Mouse (Mus musculus) lung, adult 18-20 months (tissue): ENCODE data around the gene Trim24.
A peak's percentile ranks its signal among the peaks of the same experiment; 100 is the strongest.
"Not testable (repeated sequence)": the region's sequence is repeated elsewhere in the genome, so short reads cannot be mapped to it uniquely, and the experiment has no call there.

Experiments
- DNase-seq, 2 experiments: peaks; one replicate each; pipeline ENCODE4 v3.0.0; 2022; ENCODE audit warnings: mixed read lengths in 2 of 2

Gene Trim24

GRCm38 (mm10) chr6:37870245-37871136 lies at the start of gene Trim24:
Gene Trim24 (plus strand): TSS chr6:37870811.
- DNase-seq: peak; percentile 94 to 96

GRCm38 (mm10) chr6:37821531-37822051 lies 49.0 kb upstream of the Trim24 start:
- DNase-seq: no peak

- peak; percentile 41 to 49 for DNase-seq
These were observed 48.2 kb upstream of the Trim24 start for GRCm38 (mm10) chr6:37822390-37822789.

GRCm38 (mm10) chr6:37823731-37824130 lies 46.9 kb upstream of the Trim24 start:
- no peak for DNase-seq

GRCm38 (mm10) chr6:37825331-37826115 lies 45.1 kb upstream of the Trim24 start:
- not testable (repeated sequence) for DNase-seq

GRCm38 (mm10) chr6:37828955-37829354 lies 41.7 kb upstream of the Trim24 start:
- DNase-seq: no peak

- no peak for DNase-seq
These were observed 41.0 kb upstream of the Trim24 start for GRCm38 (mm10) chr6:37829631-37830030.

GRCm38 (mm10) chr6:37833691-37834090 lies 36.9 kb upstream of the Trim24 start:
- DNase-seq: no peak

GRCm38 (mm10) chr6:37836951-37837565 lies 33.6 kb upstream of the Trim24 start:
- DNase-seq: not testable (repeated sequence)

GRCm38 (mm10) chr6:37842779-37843605 lies 27.6 kb upstream of the Trim24 start:
- DNase-seq: no peak

GRCm38 (mm10) chr6:37843647-37844273 lies 26.9 kb upstream of the Trim24 start:
- no peak for DNase-seq

GRCm38 (mm10) chr6:37844947-37845346 lies 25.7 kb upstream of the Trim24 start:
- DNase-seq: not testable (repeated sequence)

- not testable (repeated sequence) for DNase-seq
These were observed 23.1 kb upstream of the Trim24 start for GRCm38 (mm10) chr6:37847531-37847930.

GRCm38 (mm10) chr6:37851352-37851751 lies 19.3 kb upstream of the Trim24 start:
- no peak for DNase-seq

- DNase-seq: no peak
These were observed 17.3 kb upstream of the Trim24 start for GRCm38 (mm10) chr6:37853289-37853688.

GRCm38 (mm10) chr6:37855384-37855783 lies 15.2 kb upstream of the Trim24 start:
- DNase-seq: no peak

GRCm38 (mm10) chr6:37856300-37856699 lies 14.3 kb upstream of the Trim24 start:
- DNase-seq: not testable (repeated sequence)

- DNase-seq: no peak
These were observed 13.3 kb upstream of the Trim24 start for GRCm38 (mm10) chr6:37857196-37857874.

GRCm38 (mm10) chr6:37858126-37858525 lies 12.5 kb upstream of the Trim24 start:
- no peak for DNase-seq

- DNase-seq: no peak
These were observed 7.7 kb upstream of the Trim24 start for GRCm38 (mm10) chr6:37862893-37863292.
